Mouse (Mus musculus) left cerebral cortex, adult 18-20 months (tissue): ENCODE data around the gene Ccnk. TPM values are rescaled to one million over a fixed set of nuclear protein-coding genes. Genes with fewer than 3 reads are reported as not detected.

Source experiments
- DNase-seq, 2 experiments: peaks; one replicate each; pipeline ENCODE4 v3.0.0; 2021 to 2022; ENCODE audit warnings: low spot score in 2 of 2, mixed read lengths in 1 of 2
- long read RNA-seq, 2 experiments: library from polyadenylated mRNA; stranded (forward); transcript quantifications; one replicate each; pipeline ENCODE4 v2.0.0; 2021
- total RNA-seq, 2 experiments: library from RNA; stranded (reverse); gene quantifications; 2 replicates each; pipeline ENCODE4 v1.2.3; 2021

Gene Ccnk
- 10 to 100 TPM; 30.3 to 34.3 TPM for total RNA-seq
- long read RNA-seq, experiment 1, partial matches to known transcripts, result 0 of 5 reads
- long read RNA-seq, experiment 1, other reads (novel, unspliced or antisense), result 5 of 5 reads
- long read RNA-seq, experiment 2, partial matches to known transcripts, result 0 of 2 reads
- long read RNA-seq, experiment 2, other reads (novel, unspliced or antisense), result 2 of 2 reads

DNA sequence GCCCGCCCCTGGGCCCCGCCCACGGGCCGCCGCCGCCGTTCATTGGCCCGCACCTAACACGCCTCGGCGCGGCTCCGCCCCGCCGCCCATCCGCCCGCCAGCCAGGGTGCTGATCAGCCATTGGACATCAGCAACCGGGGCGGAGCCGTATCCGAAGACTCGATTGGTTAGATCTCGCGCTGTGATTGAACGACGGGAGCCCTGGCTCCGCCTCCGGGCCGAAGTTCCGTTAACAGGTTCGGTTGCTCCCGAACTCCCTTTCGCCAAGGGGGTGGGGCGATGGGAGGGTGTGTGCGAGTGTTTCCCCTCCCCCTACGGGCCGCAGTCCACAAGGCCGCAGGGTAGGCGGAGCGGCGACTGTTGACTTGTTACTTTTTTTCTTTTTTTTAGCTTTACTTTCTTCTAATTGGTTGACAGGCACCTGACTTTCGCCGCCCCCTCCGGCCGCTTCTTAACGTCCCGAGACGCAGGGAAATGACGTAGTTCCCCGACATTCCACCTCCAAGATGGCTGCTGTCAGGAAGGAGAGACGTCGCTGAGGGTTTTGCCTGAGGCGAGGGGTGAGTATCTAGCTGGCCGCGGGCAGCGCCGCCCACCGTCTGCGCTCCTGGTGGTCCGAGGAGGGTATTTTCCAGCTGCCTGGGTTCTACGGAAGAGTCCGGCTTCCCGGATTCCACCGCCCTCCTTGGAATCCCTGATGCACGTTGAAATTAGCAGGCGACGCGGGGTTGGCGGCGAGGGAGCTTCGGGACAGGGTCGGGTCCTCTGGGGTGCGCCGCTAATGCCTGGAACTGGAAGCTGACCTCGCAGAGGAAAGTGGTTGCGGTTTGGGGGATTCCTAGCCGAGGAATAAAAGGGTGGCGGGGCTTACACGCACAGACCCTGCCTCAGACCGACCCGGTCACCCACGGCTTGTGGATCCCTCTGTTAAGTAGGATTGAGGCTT lies at the start of gene Ccnk:
Ccnk (plus strand) TSS at position 259 of the 946 bp plus-strand sequence.
- peak; percentile 96 to 99 for DNase-seq

DNA sequence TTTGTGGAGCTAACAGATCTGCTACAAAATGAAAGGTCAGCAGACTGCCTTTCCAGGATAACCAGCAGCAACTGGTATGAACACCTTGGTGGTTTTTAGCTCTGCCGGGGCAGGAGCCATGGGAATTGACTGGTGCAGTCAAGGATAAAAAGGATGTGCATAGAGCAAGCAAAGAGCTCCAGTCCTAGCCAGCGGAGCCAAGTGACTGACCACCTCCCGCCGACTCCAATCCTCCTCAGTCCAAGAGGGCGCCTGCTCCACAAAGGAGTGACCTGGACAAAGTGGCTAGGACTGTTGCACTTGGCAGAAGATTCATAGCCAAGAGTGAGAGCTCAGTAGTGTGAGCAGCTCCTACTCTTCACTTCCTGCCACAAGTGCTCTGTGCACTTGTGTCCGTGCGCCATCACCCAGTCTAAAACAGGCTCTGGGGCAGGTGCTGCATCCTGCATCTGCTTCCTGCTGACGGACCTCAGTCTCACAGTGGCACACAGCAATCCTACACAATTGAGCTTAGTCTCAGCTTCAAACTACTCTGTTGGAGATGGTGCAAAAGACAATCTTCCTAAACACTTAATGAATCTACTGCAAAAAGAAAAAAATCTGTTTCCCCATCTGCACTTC lies 46.8 kb upstream of the Ccnk start:
- no peak for DNase-seq

DNA sequence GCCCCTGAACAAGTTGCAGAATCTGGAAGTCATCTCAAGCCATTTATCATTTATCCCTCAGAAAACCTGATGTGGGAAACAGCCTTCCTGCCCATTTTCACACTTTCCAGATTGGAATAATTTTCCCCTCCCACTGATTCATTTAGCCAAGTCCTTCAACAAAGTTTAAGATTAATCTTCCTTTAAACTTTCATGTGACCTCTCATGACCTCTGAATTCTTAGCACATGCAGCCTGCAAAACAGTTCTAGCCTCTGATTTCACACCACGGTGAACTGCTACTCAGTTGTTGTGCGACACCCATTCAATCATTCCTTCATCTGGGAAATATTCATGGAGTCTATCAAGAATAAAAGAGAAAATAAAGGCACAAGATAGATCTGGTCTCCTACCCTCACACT lies 46.2 kb upstream of the Ccnk start:
- no peak for DNase-seq

DNA sequence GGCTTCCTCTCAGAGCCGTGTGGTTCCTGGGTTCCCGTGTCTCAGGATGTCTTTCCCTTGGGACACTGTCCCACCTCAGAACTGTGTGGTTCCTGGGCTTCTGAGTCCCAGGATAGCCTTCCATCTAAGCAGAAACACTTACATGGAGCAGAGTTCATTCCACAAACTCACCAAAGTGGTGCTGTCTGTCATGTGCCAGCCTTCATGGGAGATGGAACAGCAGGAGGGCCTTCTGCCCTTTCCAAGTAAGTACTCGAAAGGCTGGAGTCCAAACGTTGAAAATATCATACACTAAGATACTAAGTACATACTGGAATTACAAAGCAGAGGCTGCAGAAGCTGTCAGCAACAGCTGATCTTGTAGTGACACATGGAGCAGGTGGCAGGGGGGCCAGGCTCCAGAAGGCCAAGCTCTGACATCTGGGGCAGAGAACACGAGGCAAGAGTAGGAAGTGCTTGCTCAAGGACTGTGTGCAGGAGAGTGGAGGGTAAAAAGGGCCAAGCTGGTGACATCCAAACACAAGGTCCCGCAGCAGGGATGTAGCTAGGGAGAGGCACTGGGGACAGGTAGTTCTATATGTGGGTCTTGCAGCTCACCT lies 43.7 kb upstream of the Ccnk start:
- no peak for DNase-seq

DNA sequence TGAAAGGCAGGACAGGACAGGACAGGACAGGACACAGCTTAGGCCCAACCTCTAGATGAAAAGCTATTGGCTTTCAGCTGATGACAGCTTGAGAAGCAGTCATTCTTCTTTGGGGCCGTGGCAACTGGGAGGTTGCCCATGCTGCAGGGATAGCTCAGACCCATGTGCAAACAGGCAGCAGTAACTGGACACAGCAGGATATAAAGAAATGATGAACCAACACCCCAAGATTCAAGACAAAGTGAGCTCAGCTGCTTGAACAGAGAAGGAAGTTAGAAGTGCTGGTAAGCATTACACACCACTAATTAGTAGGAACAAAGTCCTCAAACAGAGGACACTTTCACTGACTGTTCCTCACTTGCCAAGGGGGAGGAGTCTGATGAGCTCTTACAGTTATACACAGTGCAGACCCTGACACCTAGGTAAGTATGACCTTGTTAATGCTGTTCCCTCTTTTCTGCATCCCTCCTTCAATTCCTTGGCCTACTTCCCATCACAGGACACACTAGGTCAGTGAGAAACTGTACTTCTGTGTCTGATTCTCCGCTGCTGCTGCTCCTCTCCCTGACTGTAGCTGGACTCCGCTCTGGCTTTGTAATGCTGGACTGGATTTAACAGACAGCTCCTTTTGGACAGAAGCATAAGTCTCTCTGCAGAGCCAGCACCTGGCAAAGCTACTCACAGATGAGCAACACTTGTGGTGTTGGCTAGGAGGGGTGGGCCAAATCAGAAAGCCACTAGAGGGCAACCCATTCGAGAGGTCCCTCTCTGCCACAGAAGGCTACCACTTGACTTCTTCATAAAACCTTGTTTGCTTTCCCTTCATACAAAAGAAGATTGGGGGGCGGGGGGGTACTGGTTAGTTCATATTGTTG lies 35.5 kb upstream of the Ccnk start:
- DNase-seq, result no peak

DNA sequence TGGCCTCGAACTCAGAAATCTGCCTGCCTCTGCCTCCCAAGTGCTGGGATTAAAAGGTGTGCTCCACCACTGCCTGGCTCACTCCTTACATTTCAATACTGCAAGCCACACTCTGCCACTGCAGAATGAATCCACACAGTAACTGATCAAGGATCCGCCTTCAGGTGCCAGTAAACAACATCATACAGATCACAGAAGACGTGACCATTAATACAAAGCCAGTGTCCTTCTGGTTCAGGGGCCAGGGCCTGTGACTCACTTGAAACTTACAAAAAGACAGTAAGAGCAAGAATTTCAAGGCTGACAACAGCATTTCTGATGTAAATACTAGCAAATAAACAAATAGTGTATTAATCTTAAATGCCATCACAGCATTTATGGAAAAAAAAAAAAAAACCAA lies 34.2 kb upstream of the Ccnk start:
- no peak for DNase-seq

DNA sequence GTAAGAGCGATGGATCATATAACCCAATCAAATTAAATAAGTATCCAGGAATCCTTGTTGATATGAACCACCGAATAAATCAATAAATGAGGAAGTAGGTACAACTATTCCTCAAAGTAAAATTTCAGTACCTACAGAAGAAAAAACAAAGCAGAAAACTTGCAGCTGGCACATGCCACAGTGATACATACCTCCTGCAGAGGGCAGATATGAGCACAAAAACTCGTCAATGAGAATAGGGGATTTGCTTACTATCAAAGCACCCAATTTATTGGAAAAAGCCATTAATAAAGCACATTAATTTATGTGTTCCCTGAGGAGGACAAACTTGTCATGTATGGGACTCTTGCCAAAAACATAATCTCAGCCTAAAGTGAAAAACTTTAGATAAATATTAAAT lies 29.6 kb upstream of the Ccnk start:
- no peak for DNase-seq

DNA sequence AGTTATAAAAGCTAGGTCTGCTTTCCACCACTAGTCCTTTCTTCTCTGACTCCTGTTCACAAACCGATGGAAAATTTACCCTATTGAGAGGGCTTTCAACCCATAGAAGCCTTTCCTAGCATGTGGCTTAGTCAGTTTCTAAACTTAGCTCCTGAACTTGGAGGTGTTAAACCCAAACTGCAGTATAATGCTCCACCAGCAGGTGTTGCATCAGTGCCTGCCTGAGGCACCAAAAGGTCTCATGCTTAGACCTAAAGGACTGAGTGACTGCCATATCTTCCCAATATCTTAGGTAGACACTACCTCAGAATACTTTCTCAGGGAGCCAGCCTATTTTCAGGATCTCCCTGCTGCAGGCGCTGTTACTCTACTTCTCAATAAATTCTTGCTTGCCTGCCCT lies 26.6 kb upstream of the Ccnk start:
- DNase-seq, result no peak

DNA sequence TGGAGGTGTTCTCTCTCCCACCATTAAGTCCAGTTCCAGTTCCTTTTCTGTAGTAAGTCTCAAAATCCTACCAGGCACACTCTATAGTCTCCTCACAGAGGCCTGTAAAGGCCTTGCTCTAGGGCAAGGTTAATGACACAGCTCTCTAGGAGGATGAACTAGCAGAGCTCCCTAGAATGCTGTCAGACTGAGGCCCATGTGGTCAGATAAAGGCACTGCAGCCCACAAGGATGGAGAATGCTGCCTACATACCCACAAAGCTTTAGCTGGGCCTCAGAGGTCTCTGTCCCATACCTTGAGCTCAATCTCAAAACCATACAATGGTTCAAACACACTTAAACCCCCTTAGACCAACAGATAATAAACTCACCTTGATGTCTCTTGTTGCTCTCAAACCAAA lies 19.5 kb upstream of the Ccnk start:
- no peak for DNase-seq

DNA sequence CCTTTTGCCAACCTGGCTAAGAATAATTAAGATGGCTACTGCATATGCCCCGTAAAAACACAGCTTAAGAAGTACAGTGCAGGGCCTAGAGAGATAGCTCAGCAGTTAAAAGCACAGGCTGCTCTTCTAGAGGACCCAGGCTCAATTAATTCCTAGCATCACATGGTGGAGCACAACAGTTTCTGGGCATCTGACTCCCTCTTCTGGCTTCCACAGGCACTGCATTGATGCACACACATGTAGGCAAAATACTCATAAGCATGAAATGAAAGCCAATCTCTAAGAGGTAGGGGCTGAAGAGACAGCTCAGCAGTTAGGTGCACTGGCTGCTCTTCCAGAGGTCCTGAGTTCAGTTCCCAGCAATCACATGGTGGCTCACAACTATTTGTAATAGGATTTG lies 17.3 kb upstream of the Ccnk start:
- peak in 1 of 2 experiments; percentile 22 for DNase-seq

DNA sequence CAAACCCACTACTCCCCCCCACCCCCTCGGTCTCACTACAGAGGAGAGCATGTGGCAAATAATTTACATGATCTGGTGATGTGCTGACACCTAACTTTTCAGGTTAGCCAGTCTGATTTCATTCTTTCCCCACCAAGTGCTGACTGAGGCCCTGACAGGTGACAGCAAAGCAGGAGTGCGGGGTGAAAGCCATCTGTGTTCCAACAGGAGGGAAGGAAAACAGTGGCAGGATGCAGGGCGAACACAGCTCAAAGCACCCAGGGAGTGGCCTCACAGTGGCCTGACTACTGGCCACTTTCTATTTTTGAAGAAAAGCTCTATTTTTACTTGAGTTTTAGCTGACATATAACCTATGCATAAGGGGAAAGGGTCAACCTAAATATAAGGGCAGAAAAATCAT lies 15.7 kb upstream of the Ccnk start:
- no peak for DNase-seq

DNA sequence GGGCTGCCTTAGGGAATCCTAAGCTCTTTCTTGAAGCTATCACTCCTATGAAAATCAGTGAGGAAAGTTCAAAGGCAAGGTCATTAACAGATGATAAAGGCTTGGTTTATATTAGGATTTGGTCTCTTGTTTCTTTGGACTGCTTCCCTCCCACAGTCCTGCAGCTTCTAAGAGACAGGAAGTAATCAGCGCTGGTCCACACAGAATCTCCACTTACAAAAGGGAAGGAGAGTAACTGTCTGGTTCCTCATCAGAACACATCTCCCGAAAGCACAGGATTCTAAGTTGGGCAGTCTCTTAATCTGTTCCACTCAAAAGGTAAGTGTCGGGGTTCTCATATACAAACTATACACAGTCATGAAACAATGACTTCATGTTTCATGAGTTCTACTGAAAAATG lies 10.5 kb upstream of the Ccnk start:
- no peak for DNase-seq

DNA sequence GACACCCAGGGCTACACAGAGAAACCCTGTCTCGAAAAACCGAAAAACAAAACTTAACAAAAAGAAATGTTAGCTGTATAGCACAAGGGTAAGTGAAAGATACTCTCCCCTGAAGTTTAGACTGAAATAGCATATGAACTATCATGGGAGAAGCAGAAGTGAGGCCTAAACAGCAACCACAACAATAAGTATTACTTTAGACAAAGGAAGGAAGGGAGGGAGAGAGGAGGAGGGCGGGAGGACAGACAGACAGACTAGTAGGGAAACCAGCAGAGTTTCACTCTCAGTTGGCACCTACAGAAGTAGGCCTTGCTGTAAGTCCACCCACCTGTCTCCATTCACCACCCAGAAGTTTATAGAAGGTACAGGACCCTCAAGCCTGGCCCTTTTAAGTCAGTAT lies 8.9 kb upstream of the Ccnk start:
- DNase-seq, result no peak

DNA sequence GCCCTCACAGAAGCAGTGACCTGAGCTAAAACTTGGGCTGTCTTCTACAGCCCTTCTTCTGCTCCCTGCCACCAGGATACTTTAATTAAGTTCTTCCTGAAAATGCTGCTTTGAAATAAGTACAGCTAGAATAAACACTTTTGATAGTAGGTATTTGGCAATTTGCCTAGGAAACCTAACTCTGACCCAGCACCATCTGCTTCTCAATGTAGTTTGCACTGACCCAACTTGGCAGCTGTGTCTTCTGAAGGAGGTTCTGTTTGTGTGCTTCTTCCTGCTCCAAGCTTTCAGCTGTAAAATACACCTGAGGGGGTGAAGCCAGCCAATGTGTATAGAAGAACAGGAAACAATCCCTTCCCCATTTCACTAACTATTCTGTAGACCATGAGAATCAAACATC lies 8.0 kb upstream of the Ccnk start:
- no peak for DNase-seq

DNA sequence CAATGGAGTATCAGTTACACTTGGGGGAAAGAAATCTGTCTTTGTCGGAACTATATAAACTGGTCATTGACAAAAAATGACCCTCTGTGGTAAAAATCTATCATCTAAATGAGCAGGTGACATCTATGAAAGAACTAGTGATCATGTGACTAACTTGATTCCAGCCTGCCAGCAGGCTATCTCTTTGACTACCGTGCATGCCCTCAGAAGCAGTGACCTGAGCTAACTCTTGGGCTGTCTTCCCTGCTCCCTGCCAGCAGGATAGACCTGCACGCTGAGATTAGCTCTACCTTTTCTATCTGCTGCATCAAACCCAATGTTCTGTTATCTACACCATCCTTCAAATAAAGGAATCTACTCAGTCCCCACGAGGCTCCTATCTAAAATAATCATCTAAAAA lies 6.7 kb upstream of the Ccnk start:
- DNase-seq, result no peak

DNA sequence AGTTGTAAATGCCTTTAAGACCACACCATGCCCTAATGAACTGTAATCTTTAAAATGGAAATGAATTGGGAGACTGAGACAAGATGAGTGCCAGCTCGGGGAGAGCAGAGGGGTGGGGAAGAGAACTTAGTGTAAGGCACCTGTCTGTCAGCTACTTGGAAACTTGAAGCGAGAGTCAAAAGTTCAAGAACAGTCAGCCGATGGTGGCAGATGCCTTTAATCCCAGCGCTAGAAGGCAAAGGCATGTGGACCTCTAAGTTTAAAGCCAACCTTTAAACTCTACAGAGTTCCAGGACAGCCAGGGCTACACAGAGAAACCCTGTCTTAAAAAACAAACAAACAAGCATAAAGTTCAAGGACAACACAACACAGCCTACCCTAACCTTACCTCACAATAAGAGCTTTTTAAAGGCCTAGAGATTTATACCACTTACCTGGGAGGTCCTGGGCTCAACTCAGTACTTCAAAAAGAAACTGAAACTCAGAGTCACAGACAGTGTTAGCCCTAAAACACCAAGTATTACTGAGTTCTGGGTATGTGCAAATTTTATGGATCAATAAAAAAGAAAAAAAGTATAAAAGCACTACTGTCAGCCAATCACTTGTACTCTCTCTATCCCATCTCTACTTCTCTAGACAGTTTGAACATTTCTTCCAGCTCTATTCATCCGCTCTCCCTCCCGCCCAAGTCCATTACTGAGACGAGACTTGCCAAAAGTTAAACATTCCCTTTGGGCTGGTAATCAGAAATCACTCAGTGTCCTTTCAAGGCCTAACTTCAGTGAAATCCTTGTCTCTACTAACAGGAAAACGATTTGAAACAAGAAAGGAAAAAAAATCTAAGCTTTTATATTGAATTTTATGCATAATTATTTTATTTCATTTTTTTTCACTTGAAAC lies 4.5 kb upstream of the Ccnk start:
- DNase-seq, result no peak

DNA sequence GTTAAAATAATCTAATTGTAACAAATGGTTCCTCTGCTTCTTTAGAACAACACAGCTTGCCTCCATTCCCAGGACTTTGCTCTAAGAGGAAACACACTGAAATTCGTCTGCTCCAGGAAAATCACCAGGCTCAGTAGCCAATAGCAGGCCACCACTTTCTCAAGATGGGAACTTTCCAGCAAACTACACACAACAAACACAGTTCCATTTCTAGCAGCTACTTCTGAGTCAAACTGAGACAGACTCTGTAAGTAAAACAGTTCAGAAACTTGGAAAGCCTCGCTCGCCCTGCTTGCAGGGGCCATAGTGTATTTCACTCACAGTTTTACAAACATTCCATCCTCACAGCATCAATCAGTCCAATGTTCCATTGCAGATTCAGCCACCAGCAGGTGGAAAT lies 3.0 kb upstream of the Ccnk start:
- no peak for DNase-seq

DNA sequence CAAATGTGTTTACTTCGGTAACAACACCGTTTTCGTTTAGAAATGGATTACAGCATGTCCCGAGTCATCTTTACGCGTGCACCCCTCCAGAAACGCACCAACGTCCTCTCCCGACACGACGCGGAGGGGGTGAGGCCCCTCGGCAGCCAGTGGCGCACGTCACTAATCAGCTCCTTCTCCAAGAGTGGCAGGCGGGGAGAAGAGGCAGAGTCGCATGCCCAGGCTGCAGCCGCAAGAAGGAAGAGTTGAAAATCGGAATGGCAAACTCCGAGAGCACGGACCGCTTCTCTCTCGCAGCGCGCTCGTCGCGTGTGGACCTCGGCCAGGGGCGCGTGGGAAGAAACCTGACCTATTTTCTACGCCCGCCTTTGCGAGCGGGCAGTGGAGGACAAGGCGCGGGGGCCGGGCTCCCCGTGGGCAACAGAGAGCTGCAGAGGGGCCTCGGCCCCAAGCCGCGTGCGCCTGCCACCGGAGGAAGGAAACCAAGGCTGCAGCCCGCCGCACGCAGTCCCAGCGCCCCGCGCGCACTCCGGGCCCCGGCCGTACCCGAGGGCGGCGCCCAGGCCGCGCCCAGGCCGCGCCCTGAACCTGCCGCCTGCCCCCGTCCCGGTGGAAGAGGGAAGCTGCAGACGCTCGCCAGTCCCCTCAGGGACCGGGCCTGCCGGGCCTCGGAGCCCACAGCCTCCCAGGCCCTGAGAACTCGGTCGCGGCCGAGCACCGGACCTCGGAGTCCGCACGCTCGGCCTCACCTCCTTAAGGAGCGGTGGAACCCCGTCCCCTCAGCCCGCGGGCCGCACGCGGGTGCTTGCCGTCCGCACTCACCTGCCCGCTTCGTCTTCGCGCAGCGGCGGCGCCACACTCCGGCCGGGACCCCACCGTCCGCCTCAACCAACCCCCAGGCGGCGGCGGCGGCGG lies 791 bp upstream of the Ccnk start:
- DNase-seq, result peak; percentile 63 to 78

DNA sequence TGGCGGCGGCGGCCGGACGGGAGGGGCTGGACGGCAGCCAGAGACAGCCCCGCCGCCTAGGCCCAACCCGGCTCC lies 296 bp upstream of the Ccnk start, which contains the start of gene Setd3:
Setd3 (minus strand) TSS at position 69 of the 75 bp plus-strand sequence.
- DNase-seq, result no peak
